Mouse (Mus musculus) limb, embryonic 11.5 days (tissue): ENCODE data around the gene Hnrnpdl. TPM values are rescaled to one million over a fixed set of nuclear protein-coding genes. Genes with fewer than 3 reads are reported as not detected.

ENCODE experiments used
- polyA plus RNA-seq: library from polyadenylated mRNA; unstranded; fragments of >200 nt; fragmentation: Nextera tagmentation; extraction: Ambion mirVana; gene quantifications from 2 replicates; pipeline ENCODE4 v1.2.1, GENCODE M21; 2014

The Hnrnpdl gene
- polyA plus RNA-seq, 1 experiment from 2014 or later = 254 TPM

Other genes with a start within 250 kb of the Hnrnpdl start
- gene Vamp9, start 133.4 kb downstream of the Hnrnpdl start, polyA plus RNA-seq = 0.30 and 0.35 TPM in 2 replicates
- gene Hnrnpd, start 60.7 kb downstream of the Hnrnpdl start, polyA plus RNA-seq = 294 and 310 TPM in 2 replicates
- 2.3 and 3.4 TPM in 2 replicates for gene 4930524J08Rik, start 60.6 kb downstream of the Hnrnpdl start, polyA plus RNA-seq
- 57.4 and 58.7 TPM in 2 replicates for gene Enoph1, start 321 bp upstream of the Hnrnpdl start, polyA plus RNA-seq
- gene Tmem150c, start 120.1 kb upstream of the Hnrnpdl start, polyA plus RNA-seq = 0.40 and 0.43 TPM in 2 replicates